Mouse (Mus musculus) Patski (cell line): ENCODE measurements around the gene P2rx4. TPM values are rescaled to one million over a fixed set of nuclear protein-coding genes. Genes with fewer than 3 reads are reported as not detected.
A peak's percentile ranks its signal among the peaks of the same experiment; 100 is the strongest.

Experiments used
- ATAC-seq: fragments of 100-300 bp; one replicate; pipeline ENCODE4 v1.8.0; 2021
- CTCF ChIA-PET: fragments of 350-600 bp; sonication (Branson Sonifier 250); formaldehyde crosslinking; loops from one replicate; lab custom pipeline; 2022; ENCODE audit warnings: inconsistent platforms; lab: Charles Lee
- POLR2A ChIA-PET: fragments of 350-600 bp; sonication (Branson Sonifier 250); formaldehyde crosslinking; loops from one replicate; lab custom pipeline; 2022; ENCODE audit warnings: antibody characterized with exemption, inconsistent platforms; lab: Charles Lee
- DNase-seq: peaks from one replicate; pipeline ENCODE4 v3.0.0-alpha.2; 2011; ENCODE audit warnings: low read depth, low spot score
- H3K27me3 ChIP-seq: fragments of 371-371 bp; one replicate; pipeline ENCODE4 v1.5.1; 2021
- CTCF ChIP-seq: fragments of 100-300 bp; IDR thresholded peaks from one replicate; pipeline ENCODE4 v1.5.1; 2021
- in situ Hi-C: fragments of 300-500 bp; cut with MboI; formaldehyde crosslinking; loops from 3 replicates; pipeline ENCODE4 v1.11.1; 2018; ENCODE audit warnings: low pct_unique_long_range_greater_than_20kb, mixed read lengths
- polyA plus RNA-seq: library from polyadenylated mRNA; unstranded; gene quantifications from one replicate; pipeline ENCODE4 v1.2.3, GENCODE M21; 2021

Gene P2rx4
- polyA plus RNA-seq, 1 experiment from 2014 or later, result 95.2 TPM

GRCm38 (mm10) chr5:122702156-122702555 lies 5.2 kb upstream of the P2rx4 start:
- no peak for ATAC-seq
- ChIA-PET CTCF (no interaction called here), POLR2A (no interaction called here)
- in situ Hi-C loops, result loop anchor here (5.0 kb wide), 1 partner anchor 45 kb away; no protein-coding TSS in a partner anchor
- TF ChIP-seq CTCF, result no peak
- DNase-seq, result no peak
- H3K27me3 ChIP-seq, result no peaks in the 10 kb centered on the region

- POLR2A ChIA-PET, result no interaction called here
- CTCF ChIA-PET, result no interaction called here
- ATAC-seq (no peak), DNase-seq (no peak)
- in situ Hi-C loops, result loop anchor here (5.0 kb wide), 1 partner anchor 46 kb away; no protein-coding TSS in a partner anchor
- H3K27me3 ChIP-seq, result no peaks in the 10 kb centered on the region
- no peak for TF ChIP-seq CTCF
Observed at GRCm38 (mm10) chr5:122703574-122703973, 3.8 kb upstream of the P2rx4 start.

GRCm38 (mm10) chr5:122704571-122704970 lies 2.8 kb upstream of the P2rx4 start:
- ATAC-seq, result no peak
- CTCF ChIA-PET, result no interaction called here
- no peak for DNase-seq
- no peak for TF ChIP-seq CTCF
- in situ Hi-C loops, result loop anchor here (5.0 kb wide), 1 partner anchor 47 kb away; no protein-coding TSS in a partner anchor
- POLR2A ChIA-PET, result no interaction called here
- H3K27me3 ChIP-seq, result no peaks in the 10 kb centered on the region

GRCm38 (mm10) chr5:122705174-122705573 lies 2.2 kb upstream of the P2rx4 start:
- no peak for ATAC-seq
- ChIA-PET POLR2A (no interaction called here), CTCF (no interaction called here)
- no peaks in the 10 kb centered on the region for H3K27me3 ChIP-seq
- in situ Hi-C loops, result no loop called here
- DNase-seq, result no peak
- TF ChIP-seq CTCF, result no peak

- no peak for TF ChIP-seq CTCF
- DNase-seq (no peak), ATAC-seq (no peak)
- H3K27me3 ChIP-seq, result no peaks in the 10 kb centered on the region
- ChIA-PET POLR2A (interaction anchor here (0.6 to 1.2 kb wide), 2 partner anchors 209 to 336 kb away, joined by 3 to 4 read pairs; partner anchors contain the start of gene Gpn3), CTCF (interaction anchor here (0.7 to 3.1 kb wide), 5 partner anchors 10 to 80 kb away, joined by 3 to 13 read pairs (median 3); no protein-coding TSS in a partner anchor)
- in situ Hi-C loops, result no loop called here
Observed at GRCm38 (mm10) chr5:122706917-122707275, 448 bp upstream of the P2rx4 start.

- ChIA-PET POLR2A (no interaction called here), CTCF (interaction anchor here (0.7 to 3.1 kb wide), 4 partner anchors 17 to 55 kb away, joined by 3 to 13 read pairs (median 3); no protein-coding TSS in a partner anchor)
- DNase-seq (no peak), ATAC-seq (no peak)
- in situ Hi-C loops, result no loop called here
- TF ChIP-seq CTCF, result no peak
- no peaks in the 10 kb centered on the region for H3K27me3 ChIP-seq
Observed at GRCm38 (mm10) chr5:122708819-122709218, 1.5 kb downstream of the P2rx4 start.

- POLR2A ChIA-PET, result interaction anchor here (0.6 kb wide), 2 partner anchors 214 to 215 kb away, joined by 4 read pairs; partner anchors contain the start of gene Atp2a2
- in situ Hi-C loops, result no loop called here
- TF ChIP-seq CTCF, result no peak
- DNase-seq (no peak), ATAC-seq (no peak)
- no peaks in the 10 kb centered on the region for H3K27me3 ChIP-seq
- CTCF ChIA-PET, result interaction anchor here (1.0 to 2.1 kb wide), 4 partner anchors 8 to 27 kb away, joined by 3 to 8 read pairs (median 3); partner anchors contain the start of gene P2rx4
Observed at GRCm38 (mm10) chr5:122715723-122716122, 8.4 kb downstream of the P2rx4 start.

GRCm38 (mm10) chr5:122716793-122717192 lies 9.4 kb downstream of the P2rx4 start:
- ChIA-PET CTCF (interaction anchor here (0.9 to 1.2 kb wide), 3 partner anchors 9 to 19 kb away, joined by 3 to 5 read pairs (median 4); partner anchors contain the start of gene P2rx4), POLR2A (no interaction called here)
- in situ Hi-C loops, result no loop called here
- no peaks in the 10 kb centered on the region for H3K27me3 ChIP-seq
- no peak for DNase-seq
- no peak for ATAC-seq
- TF ChIP-seq CTCF, result peak; percentile 55

GRCm38 (mm10) chr5:122718400-122718799 lies 11.1 kb downstream of the P2rx4 start:
- TF ChIP-seq CTCF, result no peak
- no peak for ATAC-seq
- no peaks in the 10 kb centered on the region for H3K27me3 ChIP-seq
- POLR2A ChIA-PET, result no interaction called here
- DNase-seq, result no peak
- in situ Hi-C loops, result no loop called here
- CTCF ChIA-PET, result no interaction called here

GRCm38 (mm10) chr5:122719168-122719567 lies 11.8 kb downstream of the P2rx4 start:
- H3K27me3 ChIP-seq, result no peaks in the 10 kb centered on the region
- ATAC-seq, result no peak
- POLR2A ChIA-PET, result interaction anchor here (1.0 kb wide), 1 partner anchor 11 kb away, joined by 4 read pairs; no protein-coding TSS in a partner anchor
- TF ChIP-seq CTCF, result no peak
- CTCF ChIA-PET, result no interaction called here
- DNase-seq, result no peak
- in situ Hi-C loops, result no loop called here

GRCm38 (mm10) chr5:122725453-122725852 lies 18.1 kb downstream of the P2rx4 start:
- DNase-seq (no peak), ATAC-seq (no peak)
- CTCF ChIA-PET, result interaction anchor here (1.2 to 2.2 kb wide), 8 partner anchors 10 to 153 kb away, joined by 3 to 13 read pairs (median 5); partner anchors contain the start of gene P2rx4
- TF ChIP-seq CTCF, result no peak
- no peaks in the 10 kb centered on the region for H3K27me3 ChIP-seq
- in situ Hi-C loops, result loop anchor here (5.0 kb wide), 2 partner anchors 93 to 323 kb away; no protein-coding TSS in a partner anchor
- POLR2A ChIA-PET, result interaction anchor here (0.6 kb wide), 1 partner anchor 27 kb away, joined by 5 read pairs; no protein-coding TSS in a partner anchor
